Mouse (Mus musculus) natural killer cell, adult 2 months (primary cell): ENCODE data around the gene Fam81b.
"Not testable (repeated sequence)": the region's sequence is repeated elsewhere in the genome, so short reads cannot be mapped to it uniquely, and the experiment has no call there.

Experiments used
- DNase-seq, 2 experiments: peaks; one replicate each; pipeline ENCODE4 v3.0.0; 2022; ENCODE audit warnings: low spot score in 2 of 2

The Fam81b gene

DNA sequence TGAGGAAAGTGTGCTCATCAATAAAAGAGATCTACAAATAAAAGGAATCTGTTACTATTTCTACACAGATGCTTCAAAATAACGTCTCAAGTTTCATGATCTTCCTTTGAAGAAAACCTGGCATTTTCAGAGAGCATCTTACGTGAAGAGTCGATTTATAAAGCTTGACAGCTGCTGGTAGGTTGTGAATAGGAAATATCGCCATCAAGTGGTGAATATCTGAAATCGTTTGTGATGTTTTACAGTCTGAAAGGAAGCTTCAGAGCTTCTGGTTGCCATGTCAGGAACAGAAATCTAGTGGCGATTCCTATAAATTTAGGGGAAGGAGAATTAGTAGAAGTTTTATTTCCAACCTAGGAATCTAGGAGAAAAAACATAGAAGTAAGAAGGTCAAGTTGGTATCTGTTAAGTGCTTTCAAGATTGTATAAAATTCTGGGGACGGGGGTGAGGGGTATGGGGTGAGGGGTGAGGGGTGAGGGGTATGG lies at the start of gene Fam81b:
Gene Fam81b, minus strand, starts transcription at position 436 of the 486 bp plus-strand sequence.
- DNase-seq, result no peak

DNA sequence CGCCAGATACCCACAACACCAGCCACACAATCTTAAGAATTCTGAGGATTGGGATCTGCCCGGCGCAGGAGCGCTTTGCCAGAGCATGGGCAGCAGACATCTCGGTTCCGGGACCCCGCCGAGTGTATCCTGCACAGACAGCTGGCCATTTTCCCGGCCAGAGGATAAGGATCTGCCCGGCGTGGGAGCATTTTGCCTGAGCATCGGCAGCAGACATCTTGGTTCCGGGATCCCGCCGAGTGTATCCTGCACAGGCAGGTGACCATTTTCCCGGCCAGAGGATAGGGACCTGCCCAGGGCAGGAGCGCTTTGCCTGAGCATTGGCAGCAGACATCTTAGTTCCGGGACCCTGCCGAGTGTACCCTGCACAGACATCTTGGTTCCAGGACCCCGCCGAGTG lies 41.1 kb upstream of the Fam81b start:
- not testable (repeated sequence) for DNase-seq

DNA sequence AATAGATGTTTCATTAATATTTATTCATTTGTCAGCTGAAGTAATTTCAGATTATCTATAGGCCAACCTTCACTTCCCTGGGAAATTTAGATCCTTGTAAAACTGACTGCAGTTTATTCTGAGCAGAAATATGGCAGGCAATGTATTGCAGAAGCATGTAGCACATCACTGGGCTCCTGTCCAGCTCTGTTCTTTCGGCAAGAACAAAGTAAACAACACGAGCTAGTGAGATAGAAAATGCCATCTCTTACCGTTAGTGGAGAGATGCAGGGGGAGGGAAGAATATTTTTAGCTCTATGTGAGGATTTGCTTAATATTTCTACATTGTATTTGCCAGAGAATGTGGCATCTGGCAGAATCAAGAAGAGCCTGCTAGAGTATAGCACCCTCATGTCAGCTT lies 13.8 kb upstream of the Fam81b start:
- DNase-seq, result no peak

DNA sequence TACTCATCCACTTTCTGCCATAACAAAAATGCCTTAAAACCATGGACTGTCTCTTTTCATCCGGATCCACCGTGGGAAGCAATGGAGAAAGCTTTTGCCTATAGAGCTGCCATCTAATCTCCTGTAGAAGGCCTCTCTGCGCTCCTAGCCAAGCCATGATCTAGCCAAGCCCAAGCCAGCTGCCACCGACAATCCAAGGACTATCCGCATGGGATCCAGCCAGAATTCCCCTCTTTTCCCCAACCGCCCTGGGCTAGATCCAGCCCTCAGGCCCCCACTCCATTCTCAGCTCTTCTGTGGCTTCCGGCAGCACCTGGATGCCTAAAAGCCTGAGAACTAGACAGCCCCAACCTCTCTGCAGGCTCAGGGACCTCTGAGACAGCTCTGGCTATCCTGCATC lies 6.7 kb upstream of the Fam81b start:
- DNase-seq, result no peak

DNA sequence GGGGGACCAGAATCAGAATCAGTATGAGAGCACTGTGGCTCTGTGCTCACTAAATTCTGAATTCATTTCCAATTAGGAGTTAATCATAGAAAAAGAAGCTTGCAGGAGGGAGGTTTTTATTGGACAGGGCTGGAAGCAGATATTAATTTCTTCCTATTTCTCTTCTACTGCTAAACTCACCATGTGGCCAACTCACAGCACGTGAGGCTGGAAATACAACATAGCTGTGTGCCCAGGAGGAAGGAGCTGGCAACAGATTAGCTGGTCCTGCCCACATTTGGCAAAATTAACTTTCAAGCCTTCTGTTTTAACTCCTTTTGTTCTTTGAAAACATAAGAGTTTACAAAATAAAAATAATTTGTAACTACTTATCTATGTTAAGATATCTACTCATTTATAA lies 3.9 kb upstream of the Fam81b start:
- no peak for DNase-seq

DNA sequence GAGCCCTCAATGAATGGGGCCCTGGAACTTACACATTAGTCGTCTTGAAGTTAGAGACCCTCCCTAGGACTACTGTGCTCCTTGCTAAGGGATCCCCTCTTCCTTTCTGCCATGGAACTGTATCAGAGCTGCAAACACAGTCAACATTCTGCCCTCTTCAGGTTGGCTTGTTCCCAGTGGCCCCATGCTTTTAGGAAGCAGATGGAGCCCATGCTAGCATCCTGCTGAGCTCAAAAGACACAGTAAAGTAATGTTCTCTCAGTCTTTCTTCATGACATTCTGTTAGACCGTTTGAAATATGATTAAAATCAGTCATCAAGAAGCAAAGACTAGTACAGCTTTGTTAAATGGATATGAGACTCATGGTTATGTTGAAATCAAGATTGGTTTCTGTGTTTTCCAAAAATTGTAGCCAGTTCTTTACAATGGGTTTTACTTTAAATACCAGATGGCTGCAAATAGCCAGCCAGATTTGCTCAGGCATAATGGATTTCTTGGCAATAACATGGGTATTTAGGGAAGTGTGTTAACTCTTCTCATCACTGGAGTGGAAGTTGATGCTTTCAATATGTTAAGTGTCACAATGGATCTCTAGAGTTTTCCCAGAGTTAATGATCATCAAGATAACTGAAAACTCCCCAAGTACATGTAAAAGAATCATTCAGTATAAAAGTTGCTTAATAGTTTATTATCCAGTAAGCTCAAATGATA lies 938 bp upstream of the Fam81b start:
- DNase-seq, result no peak

DNA sequence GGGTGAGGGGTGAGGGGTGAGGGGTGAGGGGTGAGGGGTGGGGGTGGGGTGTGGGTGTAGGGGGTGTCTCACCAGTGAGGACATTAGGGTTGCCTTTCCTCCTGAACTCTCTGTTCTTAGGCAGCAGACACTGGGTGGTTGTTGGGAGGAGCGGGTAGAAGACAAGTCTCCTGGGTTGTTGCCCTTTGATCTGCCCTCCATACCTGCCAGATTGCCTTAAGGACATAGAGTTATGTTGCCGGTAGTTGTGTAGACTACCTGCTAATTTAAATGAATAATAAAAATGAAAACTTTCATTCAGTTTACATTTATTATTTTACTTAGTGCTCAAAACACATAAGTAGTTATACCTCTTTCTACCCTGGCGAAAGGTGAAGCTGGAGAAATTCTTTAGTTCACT lies 369 bp upstream of the Fam81b start:
- DNase-seq, result no peak

DNA sequence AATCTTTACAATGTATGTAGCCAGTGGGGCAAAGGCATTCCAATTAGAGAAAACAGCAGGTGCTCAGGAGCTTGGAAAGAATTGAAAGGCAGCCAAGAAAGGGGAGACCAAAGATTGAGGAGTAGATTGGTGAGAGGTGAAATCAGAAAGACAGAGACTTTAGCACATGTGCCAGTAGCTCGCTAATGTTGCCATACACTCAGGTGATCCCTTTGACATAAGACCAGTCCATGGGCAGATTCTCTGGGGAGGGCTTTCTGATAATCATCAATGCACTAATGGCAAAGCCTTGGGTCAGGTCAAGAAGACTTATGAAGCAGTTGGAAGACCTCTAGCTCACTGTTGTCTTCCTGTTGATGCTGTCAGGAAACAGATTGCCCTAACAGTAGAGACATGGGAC lies 671 bp downstream of the Fam81b start:
- no peak for DNase-seq

DNA sequence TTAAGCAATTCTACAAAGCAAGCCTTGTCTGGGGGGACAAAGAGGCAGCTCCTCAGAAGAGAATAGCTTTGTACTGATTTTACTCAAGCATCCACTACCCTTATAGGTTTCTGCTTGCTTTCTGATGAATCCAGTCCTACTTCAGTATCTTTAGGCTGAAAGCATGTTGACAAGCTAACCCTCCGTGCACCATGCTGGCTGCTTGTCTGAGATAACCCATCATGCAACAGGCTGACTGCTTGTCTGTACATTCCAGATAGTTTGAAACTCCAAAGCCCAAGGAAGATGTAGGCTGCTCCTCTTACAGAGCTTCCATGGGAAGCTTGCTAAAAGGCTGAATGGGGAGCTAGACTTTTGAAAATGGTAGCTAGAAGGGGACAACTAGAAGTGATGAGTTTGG lies 1.7 kb downstream of the Fam81b start:
- DNase-seq, result no peak

DNA sequence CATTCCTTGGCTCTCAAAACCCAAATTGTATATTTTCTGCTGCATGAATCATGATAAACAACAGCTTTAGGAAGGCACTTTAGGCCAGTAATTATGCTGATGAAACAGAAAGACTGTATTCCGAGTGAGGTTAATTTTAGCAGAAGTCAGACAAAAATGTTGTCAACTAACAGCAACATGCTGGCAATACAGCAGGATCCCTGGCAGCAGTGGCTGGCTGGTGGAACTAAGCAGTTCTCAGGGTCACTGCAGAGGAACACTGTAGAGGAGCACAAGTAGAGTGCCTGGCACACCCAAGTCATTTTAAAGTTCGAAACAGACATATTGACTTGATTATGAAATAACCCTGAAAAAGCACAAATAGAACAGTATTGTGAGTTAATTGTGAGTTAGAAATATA lies 2.8 kb downstream of the Fam81b start:
- no peak for DNase-seq

DNA sequence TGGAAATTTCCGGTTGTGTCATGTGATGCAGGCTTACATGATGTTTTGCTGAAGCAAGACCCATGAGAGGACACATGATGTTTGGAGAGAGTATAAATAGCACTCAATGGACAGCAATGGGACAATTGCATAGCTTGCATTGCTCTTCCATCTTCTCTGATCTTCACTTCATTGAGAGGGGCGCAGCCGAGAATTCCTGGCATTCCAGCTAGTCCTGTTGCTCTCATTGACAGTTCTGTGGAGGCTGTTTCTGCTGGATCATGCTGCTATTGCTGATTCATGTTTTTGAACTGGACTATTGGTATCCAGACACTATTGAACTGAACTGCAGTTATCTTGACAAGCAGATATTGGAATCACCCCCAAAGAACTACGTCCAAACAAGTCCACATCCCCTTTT lies 12.8 kb downstream of the Fam81b start:
- DNase-seq, result no peak

DNA sequence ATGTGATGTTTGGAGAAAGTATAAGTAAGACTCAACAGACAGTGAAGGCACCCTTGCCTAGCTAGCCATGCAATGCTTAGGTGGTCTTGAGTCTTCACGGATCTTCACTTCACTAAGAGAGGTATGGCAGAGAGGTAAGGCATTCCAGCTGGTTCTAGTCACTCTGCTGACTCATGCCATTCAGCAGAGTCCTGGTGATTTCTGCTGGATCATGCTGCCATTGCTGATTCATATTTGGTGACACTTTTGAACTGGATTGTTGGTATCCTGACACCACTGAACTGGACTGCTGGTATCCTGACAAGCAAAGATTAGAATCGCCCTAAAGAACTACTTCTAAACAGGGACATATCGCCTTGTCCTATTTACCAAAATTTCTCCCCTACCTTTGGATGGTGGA lies 20.3 kb downstream of the Fam81b start:
- no peak for DNase-seq

DNA sequence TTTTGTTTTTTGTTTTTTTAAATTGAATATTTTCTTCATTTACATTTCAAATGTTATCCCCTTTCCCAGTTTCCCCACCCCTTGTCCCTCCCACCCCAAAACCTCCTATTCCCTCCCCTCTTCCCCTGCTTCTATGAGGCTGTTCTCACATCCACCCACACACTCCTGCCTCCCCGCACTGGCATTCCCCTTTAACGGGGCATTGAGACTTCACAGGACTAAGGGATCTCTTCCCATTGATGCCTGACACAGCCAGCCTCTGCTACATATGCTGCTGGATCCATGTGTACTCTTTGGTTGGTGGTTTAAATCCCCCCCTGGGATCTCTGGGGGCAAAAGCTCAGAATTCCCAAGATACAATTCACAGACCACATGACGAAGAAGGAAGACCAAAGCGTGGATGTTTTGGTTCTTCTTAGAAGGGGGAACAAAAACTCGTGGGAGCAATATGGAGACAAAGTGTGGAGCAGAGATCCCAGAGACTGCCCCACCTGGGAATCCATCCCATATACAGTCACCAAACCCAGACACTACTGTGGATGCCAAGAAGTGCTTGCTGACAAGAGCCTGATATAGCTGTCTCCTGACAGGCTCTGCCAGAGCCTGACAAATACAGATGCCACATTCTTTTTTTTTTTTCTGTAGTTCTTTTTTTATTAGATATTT lies 40.4 kb downstream of the Fam81b start:
- DNase-seq, result no peak

DNA sequence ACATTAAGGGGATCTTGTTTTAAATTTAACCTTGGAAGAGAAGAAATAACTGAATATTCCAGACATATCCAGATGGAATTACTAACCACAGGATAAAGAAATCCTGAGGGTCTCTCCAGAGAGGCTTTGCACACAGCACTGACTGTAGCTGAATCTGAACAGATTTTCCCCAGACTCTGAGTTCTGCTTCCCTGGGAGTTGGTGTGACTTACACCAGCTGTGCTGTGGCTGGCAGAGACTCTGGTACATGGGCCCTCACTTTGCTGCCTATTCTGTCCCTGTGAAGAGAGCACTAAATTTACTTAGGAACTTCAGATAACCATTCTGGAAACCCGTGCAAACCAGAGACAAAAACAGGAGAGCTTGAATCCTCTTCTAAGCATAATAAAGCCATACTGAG lies 46.1 kb downstream of the Fam81b start:
- DNase-seq, result no peak

DNA sequence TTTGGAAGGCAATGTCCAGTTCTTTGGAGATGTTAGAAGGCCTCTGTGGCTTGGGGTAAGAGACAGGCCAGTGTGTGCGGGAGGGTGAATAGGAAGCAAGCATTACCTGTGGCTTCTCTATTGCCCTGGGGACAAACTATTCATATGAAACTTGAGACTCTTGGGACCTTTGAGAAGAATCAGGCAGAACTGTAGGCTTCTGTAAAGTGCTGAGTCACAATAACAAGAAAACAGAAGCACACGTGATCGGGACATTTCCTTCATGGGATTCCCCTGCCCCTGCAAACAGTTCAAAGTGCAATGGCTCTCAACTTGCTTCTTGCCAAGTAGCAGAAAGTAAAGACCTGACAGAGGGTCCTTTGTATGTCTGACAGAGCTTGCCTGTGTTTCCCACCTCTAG lies 48.5 kb downstream of the Fam81b start:
- DNase-seq, result peak; percentile 1 to 34

DNA sequence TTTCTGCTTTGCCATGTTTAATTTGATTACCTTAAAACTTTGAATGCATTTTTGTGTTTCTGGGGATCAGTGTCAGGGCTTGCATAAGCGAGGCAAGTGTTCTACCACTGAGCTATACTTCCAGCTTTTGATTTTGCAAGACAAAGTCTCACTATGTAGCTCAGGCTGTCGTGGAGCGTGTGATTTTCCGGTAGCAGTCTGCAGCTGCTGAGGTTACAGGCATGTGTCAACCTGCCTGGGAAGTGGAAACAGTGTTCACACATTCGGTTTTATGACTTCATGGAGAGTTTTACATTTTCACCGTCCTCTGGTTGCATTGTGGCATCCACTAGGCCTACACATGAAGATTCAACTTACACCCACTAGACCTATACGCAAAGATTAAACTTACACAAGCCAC lies 54.8 kb downstream of the Fam81b start:
- DNase-seq, result no peak

DNA sequence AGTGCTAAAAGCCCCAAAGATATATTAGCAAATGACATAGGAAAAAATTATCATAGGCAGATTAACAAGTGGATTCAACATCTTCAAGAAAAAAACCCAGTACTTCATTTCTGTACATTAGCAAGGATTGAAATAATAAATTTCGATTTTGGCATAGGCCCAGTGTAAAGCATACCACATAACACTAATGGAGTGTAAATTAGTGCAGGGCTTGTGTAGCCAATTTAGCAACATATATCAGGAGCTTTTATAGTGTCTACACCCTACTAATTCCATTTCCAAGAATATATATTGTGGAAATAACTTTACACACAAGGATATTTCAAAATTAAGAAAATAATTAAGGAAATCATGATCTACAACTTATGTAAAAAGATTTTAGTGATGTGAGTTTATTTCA lies 55.8 kb downstream of the Fam81b start:
- DNase-seq, result no peak

DNA sequence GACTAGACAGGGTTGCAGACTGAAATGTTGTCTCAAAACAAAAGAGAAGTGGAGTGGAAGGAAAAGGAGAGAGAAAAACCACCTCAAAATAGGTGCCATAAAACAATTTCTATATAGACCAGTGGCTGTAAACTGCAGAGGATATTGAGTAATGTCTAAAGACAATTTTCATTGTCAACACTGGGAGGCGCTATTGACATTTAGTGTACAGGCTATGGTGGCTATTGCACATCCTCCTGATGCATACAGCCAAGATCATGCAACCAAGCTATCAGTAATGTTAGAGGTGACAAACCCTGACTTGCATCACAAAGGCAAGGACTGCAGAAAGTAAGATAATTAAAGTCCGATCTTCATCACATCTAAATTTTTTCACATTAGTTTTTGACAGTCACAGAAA lies 89.5 kb downstream of the Fam81b start:
- no peak for DNase-seq

DNA sequence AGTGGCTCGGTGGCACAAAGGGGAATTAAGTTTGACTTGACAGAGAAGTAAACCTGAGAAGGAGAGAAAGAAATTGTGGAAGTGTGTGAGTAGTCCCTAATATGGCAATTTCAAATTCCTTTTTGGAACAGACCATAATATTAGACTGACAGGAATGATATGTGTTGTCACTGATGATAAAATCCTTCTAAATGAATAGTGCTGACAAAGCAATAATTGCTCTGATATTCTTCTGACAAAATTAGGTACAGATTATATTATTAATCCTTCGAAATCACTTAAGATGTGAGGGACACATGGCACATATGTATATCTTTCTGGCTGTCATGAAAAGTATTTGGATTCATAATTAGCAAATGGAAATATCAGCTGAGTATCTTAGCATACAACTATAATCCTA lies 89.9 kb downstream of the Fam81b start:
- DNase-seq, result no peak

DNA sequence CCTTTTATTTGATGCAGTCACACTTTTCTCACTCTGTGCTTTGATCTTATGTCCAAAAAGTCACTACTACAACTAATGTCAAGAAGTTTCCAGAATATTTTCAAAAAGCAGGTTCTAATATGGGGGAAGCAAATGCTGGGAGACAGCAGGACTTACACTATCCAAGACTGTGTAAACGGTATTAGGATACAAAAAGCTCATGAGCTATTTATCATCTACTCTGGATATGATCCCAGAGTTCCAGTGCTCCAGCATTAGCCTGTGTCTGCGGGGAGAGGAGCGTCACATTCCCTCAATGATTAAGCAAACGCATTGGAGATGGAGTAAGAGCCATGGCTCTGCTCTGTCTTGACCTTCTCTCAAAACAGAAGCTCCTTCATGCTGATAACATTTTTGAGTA lies 104.9 kb downstream of the Fam81b start:
- DNase-seq, result no peak

DNA sequence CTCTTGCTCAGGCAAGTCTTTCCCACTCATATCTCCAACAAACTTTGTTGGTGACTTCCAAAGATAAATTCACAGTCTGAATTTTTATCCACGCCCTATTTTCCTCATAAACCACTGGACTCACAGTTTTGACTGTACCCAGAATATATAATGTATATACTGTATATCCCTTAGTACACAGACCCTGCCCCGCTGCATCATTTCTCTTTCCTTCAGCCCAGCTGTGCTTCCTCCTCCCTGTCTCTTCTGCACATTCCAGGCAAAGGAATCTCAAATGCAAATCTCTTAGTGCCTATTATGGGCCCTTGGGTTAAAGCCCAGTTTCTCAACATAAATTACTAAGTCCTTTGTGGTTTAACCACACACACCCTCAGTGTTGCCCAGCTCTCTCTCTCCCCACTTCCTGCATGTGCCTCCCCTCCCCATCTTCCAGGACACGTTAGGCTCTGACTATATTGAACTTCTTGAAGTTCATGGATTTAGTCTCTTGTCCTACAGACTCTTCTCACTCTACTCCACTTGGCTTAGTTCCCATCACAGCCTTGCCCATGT lies 107.5 kb downstream of the Fam81b start:
- DNase-seq, result no peak

DNA sequence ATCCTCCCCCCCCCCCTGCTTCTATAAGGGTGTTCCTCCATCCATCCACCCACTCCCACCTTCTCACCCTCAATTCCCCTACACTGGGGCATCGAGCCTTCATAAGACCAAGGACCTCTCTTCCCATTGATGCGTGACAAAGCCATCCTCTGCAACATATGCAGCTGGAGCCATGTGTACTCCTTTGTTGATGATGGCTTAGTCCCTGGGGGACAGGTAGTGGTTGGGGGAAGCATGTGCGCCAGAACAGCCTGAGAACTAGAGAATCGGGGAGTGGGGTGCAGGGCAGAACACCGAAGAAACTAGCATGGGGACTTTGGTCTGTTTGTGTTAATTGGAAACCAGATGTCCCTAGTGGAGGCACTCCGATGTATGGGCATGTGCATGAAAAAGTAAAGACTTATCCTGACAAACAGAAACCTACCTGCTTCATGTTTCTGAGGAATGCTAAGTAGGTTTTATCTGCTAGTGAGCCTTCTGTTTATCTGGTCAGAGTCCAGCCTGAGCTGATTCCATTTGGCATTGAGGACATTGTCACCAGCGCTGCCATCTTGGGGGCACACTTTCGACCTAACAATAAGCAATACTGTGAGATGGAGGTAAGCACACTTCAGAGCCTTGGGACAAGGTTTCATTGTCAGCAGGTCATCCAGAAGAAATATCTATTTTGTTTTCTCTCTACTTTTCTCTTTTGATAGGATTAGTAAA lies 109.3 kb downstream of the Fam81b start:
- DNase-seq, result no peak

DNA sequence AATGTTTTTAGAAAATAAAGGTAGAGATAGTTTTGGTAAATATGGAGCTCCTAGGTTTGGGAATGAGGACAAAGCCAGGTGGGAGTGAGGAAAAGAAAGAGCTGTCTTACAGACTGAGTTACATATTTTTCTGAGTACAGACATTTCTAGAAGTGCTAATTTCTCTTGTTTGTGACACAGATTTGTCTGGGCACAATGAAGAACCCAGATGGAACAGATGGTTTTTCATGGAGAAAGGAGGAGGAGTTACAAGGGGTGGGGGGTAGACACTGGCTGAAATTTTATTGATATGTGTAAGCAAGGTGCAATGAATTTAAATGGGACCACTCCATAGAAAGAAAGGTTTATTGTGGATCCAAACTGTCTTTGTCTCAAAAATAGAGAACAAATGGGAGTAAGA lies 109.9 kb downstream of the Fam81b start:
- no peak for DNase-seq
